Comparison of ENCODE assay signal across 9 mouse cellular contexts in the genomic region with DNA sequence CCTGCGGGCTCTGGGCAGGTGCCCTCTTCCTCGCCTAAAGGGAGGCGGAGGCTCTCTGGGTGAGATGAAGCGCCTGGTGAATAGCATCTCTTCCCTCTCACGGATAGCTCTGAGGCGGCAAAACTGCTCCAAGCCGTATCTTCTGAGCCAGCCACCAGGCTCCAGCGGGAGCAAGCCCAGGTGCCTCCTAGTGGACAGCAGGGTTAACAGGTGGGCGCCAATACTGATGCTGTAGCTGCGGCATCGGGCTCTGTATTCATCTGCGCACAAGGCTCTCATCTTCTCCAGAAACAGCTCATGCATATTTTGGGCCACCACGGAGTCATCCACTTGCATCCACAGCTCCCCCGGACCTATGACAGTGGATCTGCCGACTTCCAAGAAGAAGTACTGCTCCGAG. TPM values are rescaled to one million over a fixed set of nuclear protein-coding genes. Genes with fewer than 3 reads are reported as not detected.
A peak's percentile ranks its signal among the peaks of the same experiment; 100 is the strongest.
DNase-seq lines count a peak whose midpoint lies in the region; ATAC-seq and TF ChIP-seq lines count a peak whose summit lies in the region.
"Had no signal": no experiment of that assay in that cellular context is flagged by ENCODE, and none has a peak within 500 bp of the region (broad histone marks: within the 10 kb centered on the region; RNA-seq: fewer than 3 reads in every experiment).

No protein-coding gene starts in this region.

- no peaks in the 10 kb centered on the region for H3K9me3 ChIP-seq in heart, embryonic 10.5 days
- no peaks in the 10 kb centered on the region for H3K9me3 ChIP-seq in embryonic facial prominence, embryonic 11.5 days (replicated peaks; ENCODE audit: control insufficient read depth, low read length)
- no peaks in the 10 kb centered on the region for H3K9me3 ChIP-seq in intestine, postnatal 0 days (ENCODE audit: control insufficient read depth)
- H3K9me3 ChIP-seq in midbrain, embryonic 15.5 days = no peaks in the 10 kb centered on the region

- peak overlapping the region; percentile 58 for H3K4me3 ChIP-seq in heart, embryonic 10.5 days
- H3K4me3 ChIP-seq in embryonic facial prominence, embryonic 11.5 days (ENCODE audit: low read depth, low read length) = peak overlapping the region; percentile 34
- peak overlapping the region; percentile 31; the same call in 1 of the 2 replicates for H3K4me3 ChIP-seq in intestine, postnatal 0 days (ENCODE audit: low read depth, low read length)
- peak overlapping the region; percentile 44 for H3K4me3 ChIP-seq in midbrain, embryonic 15.5 days
- H3K4me3 ChIP-seq: myocyte had no signal

- TF ChIP-seq CTCF in intestine, postnatal 0 days (IDR thresholded peaks at IDR 0.05; ENCODE audit: low read depth) = peak; percentile 56

- WGBS in heart, embryonic 10.5 days = 29% methylated on average over 16 of the region's 16 CpGs
- 21% methylated on average over 16 of the region's 16 CpGs for WGBS in embryonic facial prominence, embryonic 11.5 days
- 24% methylated on average over 16 of the region's 16 CpGs for WGBS in intestine, postnatal 0 days
- 25% methylated on average over 16 of the region's 16 CpGs for WGBS in midbrain, embryonic 15.5 days

- peak; percentile 74 for DNase-seq in heart, embryonic 10.5 days (ENCODE audit: low spot score)
- no peak for DNase-seq in heart, adult 9 months (ENCODE audit: low spot score in 2 of 2)
- peak; percentile 49 for DNase-seq in embryonic facial prominence, embryonic 11.5 days (ENCODE audit: low spot score)
- DNase-seq in thymus, postnatal 10 days (ENCODE audit: low spot score in 2 of 2) = no peak
- DNase-seq in gastrocnemius, postnatal 10 days = no peak
- no peak for DNase-seq in natural killer cell, adult 2 months (ENCODE audit: low spot score in 2 of 2)

- no peak overlapping the region for H3K27ac ChIP-seq in heart, embryonic 10.5 days
- no peak overlapping the region for H3K27ac ChIP-seq in embryonic facial prominence, embryonic 11.5 days (replicated peaks; ENCODE audit: low read depth, low read length)
- H3K27ac ChIP-seq in intestine, postnatal 0 days (ENCODE audit: low read depth, low read length) = no peak overlapping the region
- no peak overlapping the region for H3K27ac ChIP-seq in midbrain, embryonic 15.5 days

- no peaks in the 10 kb centered on the region for H3K36me3 ChIP-seq in heart, embryonic 10.5 days
- H3K36me3 ChIP-seq in embryonic facial prominence, embryonic 11.5 days (replicated peaks; ENCODE audit: control insufficient read depth, insufficient read depth, low read depth, low read length) = no peaks in the 10 kb centered on the region
- no peaks in the 10 kb centered on the region for H3K36me3 ChIP-seq in intestine, postnatal 0 days (ENCODE audit: control insufficient read depth, insufficient read depth)
- no peaks in the 10 kb centered on the region for H3K36me3 ChIP-seq in midbrain, embryonic 15.5 days (replicated peaks)

- peak overlapping the region; percentile 47 for H3K4me2 ChIP-seq in embryonic facial prominence, embryonic 11.5 days (ENCODE audit: low read depth, low read length)
- H3K4me2 ChIP-seq in intestine, postnatal 0 days (replicated peaks; ENCODE audit: low read depth) = peak overlapping the region; percentile 56
- H3K4me2 ChIP-seq in midbrain, embryonic 15.5 days = peak overlapping the region; percentile 66

- no peak overlapping the region for H3K9ac ChIP-seq in embryonic facial prominence, embryonic 11.5 days (replicated peaks; ENCODE audit: low read length)
- no peak overlapping the region for H3K9ac ChIP-seq in intestine, postnatal 0 days (ENCODE audit: low read depth, low read length)
- peak overlapping the region; percentile 31; the same call in 1 of the 2 replicates for H3K9ac ChIP-seq in midbrain, embryonic 15.5 days

- H3K4me1 ChIP-seq in heart, embryonic 10.5 days = no peaks in the 10 kb centered on the region
- H3K4me1 ChIP-seq in embryonic facial prominence, embryonic 11.5 days (ENCODE audit: control insufficient read depth, insufficient read depth, low read length) = no peaks in the 10 kb centered on the region
- H3K4me1 ChIP-seq in intestine, postnatal 0 days (replicated peaks; ENCODE audit: control insufficient read depth, insufficient read depth, low read length) = no peaks in the 10 kb centered on the region
- H3K4me1 ChIP-seq in midbrain, embryonic 15.5 days = peaks cover 14% of the 10 kb centered on the region

- H3K27me3 ChIP-seq in heart, embryonic 10.5 days (ENCODE audit: insufficient read depth, poor library complexity, severe bottlenecking) = peaks cover 77% of the 10 kb centered on the region
- H3K27me3 ChIP-seq in embryonic facial prominence, embryonic 11.5 days (ENCODE audit: control insufficient read depth, insufficient read depth, low read length) = peaks cover 50% of the 10 kb centered on the region
- H3K27me3 ChIP-seq in intestine, postnatal 0 days (replicated peaks; ENCODE audit: control insufficient read depth, insufficient read depth, low read length) = peaks cover 58% of the 10 kb centered on the region
- H3K27me3 ChIP-seq in midbrain, embryonic 15.5 days (replicated peaks) = peaks cover 60% of the 10 kb centered on the region

- ATAC-seq in embryonic facial prominence, embryonic 11.5 days (replicated peaks; ENCODE audit: insufficient number of reproducible peaks, low FRiP score, low TSS enrichment, low read depth) = peak; percentile 54; the same call in 1 of the 2 replicates
- ATAC-seq in intestine, postnatal 0 days = no peak
- ATAC-seq in midbrain, embryonic 15.5 days (replicated peaks) = peak; percentile 35; the same call in 1 of the 2 replicates

RNA-seq across cellular contexts. Expression of gene Irs4, which starts 1.1 kb away (rescaled TPM):
- polyA plus RNA-seq in heart, embryonic 10.5 days (2016; fragmentation: Nextera tagmentation; extraction: Ambion mirVana) = 0.10 and 0.46 TPM in 2 replicates
- 2.3 and 3.4 TPM in 2 replicates for polyA plus RNA-seq in embryonic facial prominence, embryonic 11.5 days (2014; fragmentation: Nextera tagmentation; extraction: Ambion mirVana)
- polyA plus RNA-seq in intestine, postnatal 0 days (2015; fragmentation: Nextera tagmentation; extraction: Ambion mirVana) = 0.05 and 0.07 TPM in 2 replicates
- 2.7 and 2.9 TPM in 2 replicates for polyA plus RNA-seq in midbrain, embryonic 15.5 days (2015; fragmentation: Nextera tagmentation; extraction: Ambion mirVana)
- total RNA-seq in gastrocnemius, postnatal 10 days (2021) = not detected
- polyA plus RNA-seq: myocyte had no signal

Comparison
In these comparisons a context has a peak if more than half of its experiments do, and no peak if none do; other contexts are left out.
1. DNase-seq: peak in heart, embryonic 10.5 days (single experiment) and embryonic facial prominence, embryonic 11.5 days (single experiment); none in heart, adult 9 months (0 of 2), thymus, postnatal 10 days (0 of 2), gastrocnemius, postnatal 10 days (single experiment) and natural killer cell, adult 2 months (0 of 2).
2. Peak in every context shown above with its lines, with median percentiles within 50 percentile points of each other: H3K4me3 ChIP-seq and H3K4me2 ChIP-seq.